Mouse (Mus musculus): ENCODE data around the gene H1foo. TPM values are rescaled to one million over a fixed set of nuclear protein-coding genes. Genes with fewer than 3 reads are reported as not detected.

Gene H1foo
- total RNA-seq, 1 experiment from 2014 or later, result not detected

DNA sequence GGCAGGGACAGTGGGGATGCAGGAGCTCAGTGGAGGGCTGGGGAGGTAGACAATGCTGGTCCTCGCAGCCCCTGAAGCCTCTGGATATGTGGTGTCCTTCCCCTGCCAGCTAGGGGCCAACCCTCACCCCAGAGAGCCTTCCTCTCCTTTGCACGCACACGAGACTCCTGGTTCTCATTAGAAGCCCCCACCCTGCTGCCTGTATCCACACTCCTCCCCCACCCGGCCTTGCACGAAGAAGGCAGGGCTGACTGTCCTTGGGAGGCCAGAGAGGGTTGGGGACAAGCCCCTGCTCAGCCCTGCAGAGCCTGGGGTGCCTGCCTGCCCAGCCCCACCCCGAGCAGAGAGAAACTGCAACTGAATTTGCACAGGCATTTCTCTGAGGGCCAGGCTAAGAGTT, 12.9 kb downstream of the H1foo start:
- no peak for ATAC-seq (ENCODE audit: extremely low read depth, insufficient number of reproducible peaks, low FRiP score, poor library complexity, severe bottlenecking)

DNA sequence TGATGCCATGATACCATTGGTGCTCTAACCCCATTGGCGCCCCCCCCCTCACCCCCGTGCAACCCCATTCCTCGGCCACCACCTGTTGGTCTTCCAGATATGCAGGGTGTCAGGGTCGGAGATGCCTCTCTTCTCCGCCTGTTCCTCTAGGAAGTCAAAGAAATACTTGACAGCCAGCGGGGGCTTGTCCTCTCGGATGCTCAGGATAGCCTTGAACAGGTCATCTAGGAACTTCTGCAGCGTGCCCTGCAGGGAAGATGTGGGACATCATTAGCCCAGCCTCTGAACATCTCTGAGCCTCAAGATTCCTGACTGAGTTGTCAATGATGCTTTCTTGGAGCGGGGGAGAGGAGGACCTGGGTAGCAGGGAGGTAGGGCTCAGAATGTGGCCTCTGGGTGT, 13.7 kb downstream of the H1foo start:
- no peak for ATAC-seq (ENCODE audit: extremely low read depth, insufficient number of reproducible peaks, low FRiP score, poor library complexity, severe bottlenecking)

DNA sequence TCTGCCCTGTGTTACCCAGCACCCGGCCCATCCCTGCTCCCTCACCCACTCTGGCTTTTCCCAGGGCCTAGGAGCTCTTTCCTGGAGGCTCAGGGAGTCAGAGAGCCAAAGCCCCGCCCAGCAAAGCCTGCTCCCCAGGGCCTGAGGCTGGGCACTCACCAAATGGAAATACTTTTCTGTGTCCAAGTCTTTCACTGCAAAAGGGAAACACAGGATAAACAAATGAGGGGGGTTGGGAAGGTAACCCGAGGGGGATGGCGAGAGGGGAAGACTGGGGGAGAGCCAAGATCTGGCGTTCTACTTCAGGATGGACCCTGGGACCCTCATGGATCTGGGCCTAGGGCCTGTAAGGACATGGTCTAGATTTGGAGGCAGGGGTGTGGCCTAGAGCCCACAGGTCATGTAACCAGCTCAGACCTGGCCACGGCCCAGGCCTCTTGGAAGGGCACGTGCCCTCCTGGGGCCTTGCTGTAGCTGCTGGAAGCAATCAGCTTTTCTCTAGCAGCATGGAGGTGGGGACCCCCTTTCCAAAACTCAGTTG, 14.5 kb downstream of the H1foo start:
- no peak for ATAC-seq (ENCODE audit: extremely low read depth, insufficient number of reproducible peaks, low FRiP score, poor library complexity, severe bottlenecking)

DNA sequence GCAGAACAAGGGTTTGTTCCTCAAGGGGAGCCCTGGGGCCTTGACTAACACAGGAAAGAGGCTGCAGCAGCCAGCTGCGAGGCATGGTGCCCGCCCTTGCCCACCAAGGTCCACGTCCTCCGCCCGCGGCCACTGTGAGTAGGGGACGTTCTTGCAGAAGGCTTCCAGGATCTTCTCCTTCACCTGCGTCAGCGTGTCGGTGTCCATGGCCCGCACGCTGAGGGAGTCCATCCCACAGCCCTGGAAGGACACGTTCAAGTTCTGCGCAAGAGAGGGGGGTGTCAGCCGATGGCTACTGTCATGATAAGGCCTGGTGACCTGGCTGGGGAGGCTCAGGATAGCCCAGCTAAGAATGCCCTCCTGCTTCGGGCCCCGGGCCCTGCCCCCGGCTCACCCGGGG, 15.6 kb downstream of the H1foo start:
- ATAC-seq (ENCODE audit: extremely low read depth, insufficient number of reproducible peaks, low FRiP score, poor library complexity, severe bottlenecking), result no peak

DNA sequence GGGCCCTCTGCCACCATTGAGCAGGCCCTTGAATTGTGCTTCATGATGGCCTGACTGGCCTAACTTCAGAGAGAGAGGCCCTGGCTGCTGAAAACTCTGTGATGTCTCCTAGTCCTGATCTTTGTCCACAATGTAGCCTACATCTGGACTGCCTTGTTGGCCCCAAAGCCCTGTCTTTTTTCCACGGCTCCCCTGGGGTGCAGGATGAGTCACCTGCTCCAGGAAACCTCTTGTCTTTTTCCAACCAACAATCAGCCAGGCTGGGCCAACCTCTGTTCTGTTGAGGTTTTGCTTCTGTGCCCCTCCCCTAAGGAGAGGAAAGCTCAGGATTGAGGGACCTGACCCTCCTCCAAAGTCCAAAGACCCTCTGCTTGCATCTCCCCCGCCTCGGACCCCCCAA, 17.0 kb downstream of the H1foo start:
- no peak for ATAC-seq (ENCODE audit: extremely low read depth, insufficient number of reproducible peaks, low FRiP score, poor library complexity, severe bottlenecking)

DNA sequence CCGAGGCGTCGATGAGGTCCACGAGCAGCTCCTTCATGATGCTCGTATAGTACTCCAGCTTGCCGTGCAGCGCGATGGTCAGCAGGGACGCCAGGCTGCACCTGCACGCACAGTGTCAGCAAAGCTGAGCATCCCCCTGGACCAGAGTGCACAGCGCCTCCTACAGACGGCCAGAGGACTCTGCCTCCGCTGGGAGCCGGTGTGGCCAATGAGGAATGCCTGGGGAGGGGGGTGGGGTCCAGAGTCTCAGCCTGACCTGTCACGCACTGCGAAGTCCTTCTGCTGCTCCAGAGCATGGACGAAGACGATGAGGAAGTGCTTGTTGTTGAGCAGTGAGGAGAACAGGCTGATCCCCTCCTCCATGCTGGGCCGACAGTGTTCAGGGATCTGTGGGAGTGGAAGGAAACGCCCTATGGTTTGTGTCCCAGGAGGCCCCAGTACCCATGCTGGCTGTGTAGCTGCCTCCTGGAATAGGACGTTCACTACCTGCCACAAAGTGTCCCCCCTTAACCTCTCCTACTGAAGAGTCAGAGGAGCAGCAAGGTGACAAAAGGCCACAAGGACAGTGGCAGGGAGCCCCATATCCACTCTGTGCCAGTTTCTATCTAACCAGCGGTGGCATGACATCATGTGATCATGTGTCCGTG, 17.8 kb downstream of the H1foo start:
- no peak for ATAC-seq (ENCODE audit: extremely low read depth, insufficient number of reproducible peaks, low FRiP score, poor library complexity, severe bottlenecking)

DNA sequence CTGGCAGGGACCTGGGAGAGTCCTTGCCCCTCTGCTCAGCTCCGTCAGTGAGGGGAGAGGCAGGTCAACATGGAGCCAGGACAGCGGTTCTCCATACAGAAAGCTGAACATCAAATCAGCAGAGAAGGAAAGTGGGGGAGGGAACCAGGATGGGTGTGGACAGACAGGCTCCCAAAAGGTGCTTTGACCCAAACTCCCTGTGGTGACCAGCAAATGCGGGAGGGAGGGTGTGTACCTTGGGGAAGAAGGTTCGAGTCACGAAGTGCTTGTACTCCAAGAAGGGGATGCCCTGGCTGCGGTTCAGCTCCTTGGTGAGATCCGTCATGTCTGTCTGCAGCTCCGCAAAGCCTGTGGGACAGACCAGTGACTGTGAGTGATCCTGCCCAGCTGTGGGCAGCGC, 18.9 kb downstream of the H1foo start:
- ATAC-seq (ENCODE audit: extremely low read depth, insufficient number of reproducible peaks, low FRiP score, poor library complexity, severe bottlenecking), result no peak

DNA sequence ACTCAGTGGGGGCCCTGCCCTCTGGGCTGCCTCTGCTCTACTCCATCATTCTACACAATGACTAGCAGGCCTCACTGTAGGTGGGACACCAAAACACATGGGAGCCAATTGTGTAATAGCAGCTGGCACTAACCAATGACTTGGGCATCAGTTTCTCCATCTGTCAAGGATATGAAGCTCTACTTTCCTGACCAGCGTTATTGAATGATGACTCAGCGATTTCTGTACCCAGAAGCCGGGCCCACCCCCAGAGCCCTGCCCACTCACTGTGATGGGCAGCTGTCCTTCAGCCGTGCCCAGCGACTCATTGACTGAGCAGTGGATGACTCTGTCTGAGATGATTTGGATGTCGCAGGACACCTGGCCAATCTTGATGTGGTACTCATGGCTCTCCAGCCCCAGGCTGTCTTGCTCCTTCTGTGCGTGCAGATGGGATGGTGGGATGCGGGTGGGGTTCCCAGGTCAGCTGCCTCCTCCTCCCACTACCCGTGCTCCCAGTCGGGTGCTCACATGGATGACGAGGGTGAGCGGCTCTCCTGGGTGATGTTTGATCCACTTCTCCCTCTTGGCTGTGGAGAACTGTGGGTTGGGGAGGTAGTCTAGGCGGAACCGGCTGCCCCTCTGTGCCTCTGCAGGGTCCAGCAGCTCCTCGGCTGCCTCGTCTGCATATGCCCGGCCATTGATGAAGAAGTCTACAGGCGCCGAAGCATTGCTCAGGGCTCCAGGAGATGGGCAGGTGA, 21.7 kb downstream of the H1foo start:
- no peak for ATAC-seq (ENCODE audit: extremely low read depth, insufficient number of reproducible peaks, low FRiP score, poor library complexity, severe bottlenecking)

DNA sequence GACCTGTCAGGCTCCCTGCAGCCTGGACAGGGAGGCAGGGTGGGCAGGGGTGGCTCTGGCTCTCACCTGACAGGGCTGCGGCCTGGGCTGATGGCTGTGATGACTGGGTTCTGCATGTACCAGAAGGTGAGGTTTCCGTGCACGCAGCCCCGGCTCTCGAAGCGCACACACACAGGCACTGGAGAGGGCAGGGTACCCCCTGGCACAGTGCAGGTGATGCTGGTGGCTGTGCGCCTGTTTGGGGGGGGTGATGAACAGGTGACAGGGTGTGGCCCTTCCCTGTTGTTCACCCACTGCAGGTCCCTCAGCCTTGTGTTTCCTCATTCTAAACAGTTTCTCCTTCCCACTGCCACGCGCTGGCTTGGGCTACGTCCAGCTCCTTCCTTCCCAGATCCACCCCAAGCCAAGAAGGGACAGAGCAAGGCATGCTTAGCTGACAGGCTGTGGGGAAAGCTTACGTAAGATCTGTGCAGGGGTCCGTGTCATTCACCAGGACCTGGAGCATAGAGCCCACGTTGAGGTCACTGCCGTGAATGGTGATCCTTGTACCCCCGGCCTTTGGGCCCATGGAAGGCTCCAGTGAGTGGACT, 22.6 kb downstream of the H1foo start:
- no peak for ATAC-seq (ENCODE audit: extremely low read depth, insufficient number of reproducible peaks, low FRiP score, poor library complexity, severe bottlenecking)

DNA sequence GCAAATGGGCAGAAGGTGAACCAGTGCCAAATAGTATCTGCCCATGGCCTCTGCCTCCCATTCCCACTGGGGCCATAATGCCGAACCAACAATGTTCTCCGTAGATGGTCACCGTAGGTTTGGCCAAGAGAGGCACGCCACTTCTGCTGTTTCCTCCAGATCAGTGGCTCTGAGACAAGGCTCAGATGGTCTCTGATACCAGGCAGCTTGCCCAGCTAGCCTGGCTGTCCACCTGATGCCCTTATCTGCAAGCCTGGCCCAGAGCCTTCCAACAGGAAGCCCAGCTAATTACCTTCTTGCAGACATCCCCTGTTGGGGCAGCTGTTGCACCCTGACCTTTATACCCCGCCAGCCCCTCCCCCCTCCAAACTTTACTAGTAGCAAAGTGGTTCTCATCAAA, 23.3 kb downstream of the H1foo start:
- no peak for ATAC-seq (ENCODE audit: extremely low read depth, insufficient number of reproducible peaks, low FRiP score, poor library complexity, severe bottlenecking)

DNA sequence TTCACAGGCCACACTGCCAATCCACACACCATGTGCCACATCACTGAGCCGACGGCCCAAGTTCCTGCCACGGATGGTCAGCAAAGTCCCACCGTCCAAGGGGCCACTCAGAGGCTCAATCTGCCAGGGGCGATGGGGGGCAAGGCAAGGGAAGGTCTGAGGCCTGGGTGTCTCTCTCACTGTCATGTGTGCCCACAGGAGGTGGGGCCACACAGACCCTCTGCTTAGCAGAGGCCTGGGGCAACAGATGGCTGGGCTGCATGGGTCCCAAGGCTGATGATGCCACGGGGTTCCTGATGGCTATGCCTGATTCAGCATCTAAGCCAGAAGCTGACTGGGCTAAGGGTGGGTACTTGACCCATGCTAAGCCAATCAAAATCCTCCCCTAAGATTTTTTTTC, 24.0 kb downstream of the H1foo start:
- no peak for ATAC-seq (ENCODE audit: extremely low read depth, insufficient number of reproducible peaks, low FRiP score, poor library complexity, severe bottlenecking)

DNA sequence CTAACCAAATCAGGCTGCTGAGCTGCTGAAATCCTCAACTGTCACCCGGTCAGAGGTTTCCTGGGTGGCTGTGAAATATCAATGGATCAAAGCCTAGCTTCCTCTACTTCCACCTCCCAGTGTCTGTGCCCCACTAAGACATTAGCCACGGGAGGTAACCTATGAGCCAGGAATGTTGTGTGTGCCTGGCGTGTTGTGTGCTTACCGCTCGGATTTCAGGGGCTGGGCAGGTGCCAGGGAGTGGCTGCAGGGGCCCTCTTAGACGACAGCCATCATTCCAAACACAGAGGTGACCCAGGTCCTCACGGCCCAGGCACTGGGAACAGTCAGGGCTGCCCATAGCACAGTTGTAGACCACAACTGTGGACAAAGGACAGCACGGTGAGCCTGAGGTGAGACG, 24.4 kb downstream of the H1foo start:
- no peak for ATAC-seq (ENCODE audit: extremely low read depth, insufficient number of reproducible peaks, low FRiP score, poor library complexity, severe bottlenecking)

DNA sequence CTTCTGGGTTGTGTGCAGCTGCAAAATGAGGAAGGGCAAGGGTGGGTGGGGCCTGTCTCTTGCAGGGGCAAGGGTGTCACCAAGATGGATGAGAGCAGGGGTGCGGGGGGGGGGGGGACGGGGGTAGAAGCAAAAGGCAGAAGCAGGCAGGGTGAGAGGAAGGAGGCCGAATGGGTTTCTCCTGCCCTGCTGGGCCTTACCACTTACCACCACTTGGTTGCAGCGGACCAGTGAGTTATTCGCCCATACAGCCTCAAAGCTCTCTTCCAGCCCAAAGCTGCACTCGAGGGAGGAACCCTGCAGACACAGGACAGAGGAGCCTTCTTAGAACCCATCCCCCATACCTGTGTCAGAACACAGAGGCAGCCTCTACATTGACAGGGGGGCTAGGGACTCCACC, 25.2 kb downstream of the H1foo start:
- peak; percentile 45; the same call in 1 of the 2 replicates for ATAC-seq (ENCODE audit: extremely low read depth, insufficient number of reproducible peaks, low FRiP score, poor library complexity, severe bottlenecking)

DNA sequence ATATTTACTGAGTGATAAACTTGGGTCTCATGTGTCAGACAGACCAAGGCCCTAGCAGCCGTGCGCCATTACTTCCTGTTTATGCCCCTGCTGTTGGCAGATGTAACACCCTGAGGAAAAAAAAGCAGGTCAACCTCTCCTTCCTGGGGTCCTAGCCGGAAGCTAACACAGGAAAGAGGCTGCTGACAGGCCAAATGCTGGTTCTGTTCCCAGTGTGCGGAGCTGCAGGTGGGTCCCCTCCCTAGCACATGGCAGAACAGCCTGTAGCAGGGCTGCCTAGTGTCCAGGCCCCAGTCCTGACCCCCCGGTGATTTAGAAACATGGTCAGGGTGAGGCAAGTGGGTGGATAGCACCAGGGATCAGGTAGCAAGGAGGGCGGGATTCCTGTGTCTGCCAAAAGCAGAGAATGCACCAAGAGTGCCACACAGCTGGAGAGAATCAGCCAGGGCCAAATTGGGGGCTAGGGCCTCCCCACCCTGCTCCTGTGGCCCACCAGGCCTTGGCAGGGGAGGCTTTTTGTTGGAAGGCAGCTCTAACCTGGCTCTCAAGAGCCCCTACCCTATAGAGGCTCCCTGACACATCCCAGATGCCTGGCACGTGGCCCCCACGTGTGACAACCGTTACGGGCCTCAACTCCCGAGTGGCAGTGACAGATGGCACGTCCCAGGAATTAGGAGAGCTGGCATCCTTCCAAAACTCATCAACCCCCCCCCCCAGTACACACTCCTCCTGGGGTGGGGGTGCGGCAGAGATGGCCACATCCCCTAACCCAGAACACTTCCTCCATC, 26.7 kb downstream of the H1foo start:
- ATAC-seq (ENCODE audit: extremely low read depth, insufficient number of reproducible peaks, low FRiP score, poor library complexity, severe bottlenecking), result no peak

DNA sequence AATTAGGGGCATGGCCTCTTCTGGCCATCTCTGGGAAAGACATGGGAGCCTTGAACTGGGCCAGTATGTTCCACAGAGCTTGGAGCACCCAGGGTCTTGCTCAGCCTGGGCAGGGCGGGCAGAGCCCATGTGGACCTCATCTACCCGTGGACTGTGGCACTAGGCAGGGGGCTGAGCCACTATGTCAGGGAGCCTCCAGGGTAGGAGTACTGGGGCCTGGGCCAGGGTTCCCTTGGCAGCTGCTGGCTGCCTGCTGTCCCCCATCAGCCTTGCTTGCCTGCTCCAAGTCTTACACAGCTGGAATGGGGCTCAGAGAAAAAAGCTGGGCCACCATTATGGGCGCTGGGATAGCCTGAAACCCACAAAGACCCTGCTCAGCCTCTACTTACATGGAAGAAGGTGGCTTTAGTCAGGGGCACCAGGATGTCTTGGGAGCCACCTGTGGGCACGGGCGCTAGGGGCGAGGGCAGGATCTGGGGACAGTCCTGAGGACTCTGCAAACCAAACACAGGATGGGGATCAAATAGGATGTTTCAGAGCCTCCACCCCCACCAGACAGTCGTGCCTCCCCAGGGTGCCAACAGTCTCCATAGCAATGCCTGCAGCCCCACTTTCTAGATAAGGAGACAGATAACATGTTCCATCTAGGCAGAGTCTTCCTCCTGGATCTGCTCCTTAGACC, 27.5 kb downstream of the H1foo start:
- ATAC-seq (ENCODE audit: extremely low read depth, insufficient number of reproducible peaks, low FRiP score, poor library complexity, severe bottlenecking), result no peak

DNA sequence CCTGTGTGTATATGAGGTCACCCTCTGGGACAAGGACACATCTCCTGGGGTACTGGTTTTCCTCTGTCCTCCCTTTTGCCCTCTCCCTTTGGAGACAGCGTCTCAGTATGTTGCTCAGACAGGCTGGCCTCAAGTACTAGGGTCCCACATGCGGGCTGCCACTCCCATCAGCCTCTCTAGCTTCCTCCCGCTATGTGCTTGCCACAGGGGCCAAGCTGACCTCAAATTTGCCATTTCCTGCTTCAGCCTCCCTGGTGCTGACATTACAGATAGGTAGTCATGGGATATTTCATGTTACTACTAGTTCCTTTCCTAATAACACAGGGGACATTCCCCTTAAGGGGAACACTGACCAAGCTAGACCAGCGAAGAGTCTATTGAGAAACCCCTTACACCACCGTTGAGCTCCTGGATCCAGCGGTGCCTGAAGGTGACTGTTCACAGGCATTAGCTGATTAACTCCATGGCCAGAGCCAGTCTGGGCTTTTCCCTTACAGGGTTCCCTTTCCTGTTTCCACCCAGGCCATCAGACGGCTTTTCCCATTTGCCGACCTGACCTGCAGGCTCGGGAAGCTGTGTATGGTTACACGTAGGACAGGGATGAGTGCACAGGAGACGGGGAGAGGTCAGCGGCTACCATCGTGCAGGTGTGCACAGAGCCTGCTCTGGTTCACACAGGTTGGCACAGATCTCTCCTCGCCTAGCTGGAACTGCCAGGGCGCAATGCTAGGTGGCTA, 28.6 kb downstream of the H1foo start:
- no peak for ATAC-seq (ENCODE audit: extremely low read depth, insufficient number of reproducible peaks, low FRiP score, poor library complexity, severe bottlenecking)

DNA sequence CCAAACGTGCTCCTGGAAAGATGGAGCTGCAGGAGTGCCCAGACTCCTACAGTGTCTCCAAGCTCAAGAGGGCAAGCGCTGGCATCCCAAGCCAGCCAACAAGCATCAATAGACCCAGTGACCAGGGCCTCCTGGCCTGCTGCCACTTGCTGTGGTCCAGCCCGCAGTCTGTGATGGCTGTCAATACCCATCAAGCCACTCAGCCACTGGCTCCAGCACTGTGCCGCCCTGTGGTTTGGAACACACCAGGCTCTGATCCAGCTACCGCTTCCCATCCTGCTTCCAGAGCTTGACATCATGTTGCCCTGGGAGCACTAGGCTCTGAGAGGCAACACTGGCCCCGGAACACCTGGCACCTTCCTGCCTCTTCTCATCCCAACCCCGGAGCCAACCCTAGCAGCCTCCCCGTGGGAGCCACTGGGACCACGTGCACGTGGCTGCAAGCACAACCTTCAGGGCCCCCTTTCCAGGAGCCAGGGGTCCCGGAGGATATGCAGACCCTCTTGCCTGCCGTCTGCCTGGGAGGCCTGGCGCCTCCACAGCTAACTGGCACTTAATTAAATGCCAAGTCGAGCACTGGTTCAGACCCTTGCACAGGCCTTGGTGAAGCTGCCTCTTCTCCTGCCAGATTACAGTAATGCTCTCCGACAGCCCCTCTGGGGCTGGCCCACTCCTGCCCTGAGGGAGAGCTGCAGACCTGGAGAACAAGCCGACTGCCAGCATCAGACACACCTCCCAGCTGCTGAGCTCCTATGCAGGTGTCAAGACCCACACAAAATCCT, 29.3 kb downstream of the H1foo start:
- ATAC-seq (ENCODE audit: extremely low read depth, insufficient number of reproducible peaks, low FRiP score, poor library complexity, severe bottlenecking), result no peak

DNA sequence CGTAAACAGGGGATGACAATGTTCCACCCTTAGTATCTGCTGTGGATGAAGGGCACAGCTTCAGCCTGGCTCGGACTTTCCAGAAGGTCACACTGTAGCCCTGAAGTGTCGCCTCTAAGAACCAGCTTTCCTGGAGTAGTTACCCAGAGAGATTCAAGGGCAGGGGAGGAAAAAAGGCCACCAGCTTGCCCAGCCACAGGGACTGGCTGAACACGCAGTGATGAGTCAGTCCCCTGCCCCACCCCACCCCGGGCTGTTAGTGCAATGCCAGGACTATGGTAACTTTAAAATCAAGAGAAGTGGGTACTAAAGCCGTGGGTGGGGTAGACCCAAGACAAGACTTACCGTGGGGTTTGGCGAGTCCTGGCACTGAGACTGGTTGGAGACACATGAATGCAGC, 30.9 kb downstream of the H1foo start:
- ATAC-seq (ENCODE audit: extremely low read depth, insufficient number of reproducible peaks, low FRiP score, poor library complexity, severe bottlenecking), result no peak
